Comparison of ENCODE assay signal across 8 mouse cellular contexts in the genomic region with DNA sequence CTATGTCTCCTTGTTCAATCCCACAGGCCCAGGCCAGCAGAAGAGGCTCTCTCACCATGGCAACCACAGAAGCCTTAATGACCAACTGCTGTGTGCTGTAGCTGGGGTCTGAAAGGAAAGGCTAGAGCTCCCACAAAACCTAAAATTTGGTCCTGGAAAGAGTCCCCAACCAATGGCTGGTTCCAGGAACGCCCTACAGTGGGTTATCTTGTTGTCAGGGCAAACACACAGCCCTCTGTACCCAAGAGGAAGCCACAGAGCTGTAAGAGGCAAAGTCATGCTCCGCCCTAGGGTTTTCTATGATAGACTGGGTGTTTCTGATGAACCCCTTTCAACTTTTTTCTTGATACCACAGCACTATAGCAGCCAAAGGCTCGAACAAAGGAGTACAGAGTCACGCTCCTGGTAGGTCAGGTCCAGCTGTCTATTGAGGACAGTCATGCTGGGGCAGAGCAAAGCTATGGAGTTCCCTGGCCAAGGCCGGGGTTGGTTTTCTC.
DNase-seq lines count a peak whose midpoint lies in the region; ATAC-seq lines count a peak whose summit lies in the region.

No protein-coding gene starts in this region.

- no peak for ATAC-seq in hindbrain, embryonic 13.5 days (ENCODE audit: low FRiP score)
- ATAC-seq in midbrain, embryonic 11.5 days (ENCODE audit: low FRiP score) = peak; percentile 32; the same call in 1 of the 2 replicates

- no peak overlapping the region for H3K4me2 ChIP-seq in hindbrain, embryonic 13.5 days
- H3K4me2 ChIP-seq in midbrain, embryonic 11.5 days = no peak overlapping the region; the same call in 1 of the 2 replicates

- WGBS in hindbrain, embryonic 13.5 days = 43% methylated on average over 5 of the region's 5 CpGs
- 50% methylated on average over 5 of the region's 5 CpGs for WGBS in midbrain, embryonic 11.5 days

- peaks cover 64% of the 10 kb centered on the region for H3K4me1 ChIP-seq in hindbrain, embryonic 13.5 days (replicated peaks)
- H3K4me1 ChIP-seq in midbrain, embryonic 11.5 days (ENCODE audit: control insufficient read depth, insufficient read depth, low read length) = peaks cover 21% of the 10 kb centered on the region

- H3K9ac ChIP-seq in hindbrain, embryonic 13.5 days = no peak overlapping the region
- no peak overlapping the region for H3K9ac ChIP-seq in midbrain, embryonic 11.5 days (ENCODE audit: low read length)

- no peak overlapping the region for H3K4me3 ChIP-seq in hindbrain, embryonic 13.5 days
- no peak overlapping the region for H3K4me3 ChIP-seq in midbrain, embryonic 11.5 days (ENCODE audit: low read depth, low read length)

- no peaks in the 10 kb centered on the region for H3K27me3 ChIP-seq in hindbrain, embryonic 13.5 days
- H3K27me3 ChIP-seq in midbrain, embryonic 11.5 days (ENCODE audit: control insufficient read depth, insufficient read depth, low read length) = peaks cover 8% of the 10 kb centered on the region; the same call in 1 of the 2 replicates

- H3K9me3 ChIP-seq in hindbrain, embryonic 13.5 days = no peaks in the 10 kb centered on the region
- no peaks in the 10 kb centered on the region for H3K9me3 ChIP-seq in midbrain, embryonic 11.5 days (ENCODE audit: control insufficient read depth, low read length)

- peak; percentile 91 for DNase-seq in CD4-positive helper T cell, adult 2 months (ENCODE audit: low read depth, low spot score)
- DNase-seq in T-cell, adult 2 months (ENCODE audit: low spot score) = peak; percentile 74
- peak; percentile 92 for DNase-seq in midbrain, embryonic 11.5 days (ENCODE audit: low spot score, missing footprints)
- no peak for DNase-seq in cerebellum, postnatal 36 days
- DNase-seq in adrenal gland, postnatal 14 days = no peak
- no peak for DNase-seq in heart, postnatal 25 days (ENCODE audit: low spot score)
- no peak for DNase-seq in left cerebral cortex, adult 9 months (ENCODE audit: low spot score in 2 of 2)

- intact Hi-C loops in heart, postnatal 25 days (cut with DNase I) = loop anchor here (10.0 kb wide), 1 partner anchor 231 kb away; no protein-coding TSS in a partner anchor

- no peaks in the 10 kb centered on the region for H3K36me3 ChIP-seq in hindbrain, embryonic 13.5 days
- no peaks in the 10 kb centered on the region for H3K36me3 ChIP-seq in midbrain, embryonic 11.5 days (ENCODE audit: control insufficient read depth, insufficient read depth, low read length)

- peak overlapping the region; percentile 78 for H3K27ac ChIP-seq in hindbrain, embryonic 13.5 days
- peak overlapping the region; percentile 40 for H3K27ac ChIP-seq in midbrain, embryonic 11.5 days (ENCODE audit: low read depth, low read length)

Comparison
In these comparisons a context has a peak if more than half of its experiments do, and no peak if none do; other contexts are left out.
1. DNase-seq: peak in CD4-positive helper T cell, adult 2 months (single experiment), T-cell, adult 2 months (single experiment) and midbrain, embryonic 11.5 days (single experiment); none in cerebellum, postnatal 36 days (0 of 2), adrenal gland, postnatal 14 days (single experiment), heart, postnatal 25 days (single experiment) and left cerebral cortex, adult 9 months (0 of 2).